Mouse (Mus musculus) lung, adult 2 months (tissue): ENCODE results near the gene Fcgr1.

Experiments used
- CTCF ChIP-seq: fragments of 200-500 bp; IDR thresholded peaks from 2 replicates; pipeline ENCODE4 v1.5.1; 2011; ENCODE audit warnings: mild to moderate bottlenecking, low read length, control low read depth; ENCODE audit not compliant: insufficient read depth
- POLR2A ChIP-seq: fragments of 200-500 bp; IDR thresholded peaks from 2 replicates; pipeline ENCODE4 v1.6.1; 2011; ENCODE audit warnings: low read depth, mild to moderate bottlenecking, control low read depth, low read length, borderline replicate concordance; ENCODE audit errors: extremely low read depth

GRCm38 (mm10) chr3:96309441-96309840, 15.7 kb upstream of the Fcgr1 start:
- TF ChIP-seq POLR2A: no peak
- TF ChIP-seq CTCF: no peak
